Mouse (Mus musculus) cerebellum, adult 9-10 months (tissue): ENCODE data around the gene Siae.

Experiments
- DNase-seq: peaks from one replicate; pipeline ENCODE4 v3.0.0; 2022

The Siae gene

DNA sequence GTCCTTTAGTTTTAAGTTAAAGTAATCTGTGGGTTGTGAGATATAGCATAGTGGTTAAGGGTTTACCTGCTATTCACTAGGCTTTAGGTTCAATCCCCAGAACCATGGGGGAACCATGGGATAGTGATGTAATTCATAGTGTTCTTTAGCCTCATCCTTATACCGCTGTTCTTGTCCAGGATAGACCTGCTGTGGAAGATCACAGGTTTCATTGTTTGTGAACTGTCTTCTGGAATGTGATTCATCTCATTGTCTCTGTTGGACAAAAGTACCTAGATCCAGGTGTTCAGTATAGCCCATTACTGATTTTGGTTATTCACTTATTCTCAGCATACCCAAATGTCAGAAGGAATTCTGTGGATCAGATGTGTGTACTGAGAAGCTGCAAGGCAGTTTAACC, 71.8 kb downstream of the Siae start:
- no peak for DNase-seq

DNA sequence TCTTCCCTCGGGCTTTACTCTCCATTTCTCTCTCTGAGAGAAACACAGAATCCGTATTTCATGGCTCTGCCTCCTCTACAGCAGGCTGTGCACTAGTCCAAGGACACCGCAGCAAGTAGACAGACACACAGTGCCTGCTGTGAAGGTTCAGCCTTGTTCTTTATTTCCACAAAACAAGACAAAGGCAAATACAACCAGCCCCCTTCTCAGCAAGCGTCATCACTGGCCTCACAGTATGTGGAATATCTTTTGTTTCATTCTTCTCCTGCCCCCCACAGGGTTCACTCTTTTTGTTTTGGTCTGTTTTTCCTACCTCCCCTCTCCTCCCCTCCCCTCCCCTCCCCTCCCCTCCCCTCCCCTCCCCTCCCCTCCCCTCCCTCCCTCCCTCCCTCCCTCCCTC, 73.1 kb downstream of the Siae start:
- DNase-seq = no peak

DNA sequence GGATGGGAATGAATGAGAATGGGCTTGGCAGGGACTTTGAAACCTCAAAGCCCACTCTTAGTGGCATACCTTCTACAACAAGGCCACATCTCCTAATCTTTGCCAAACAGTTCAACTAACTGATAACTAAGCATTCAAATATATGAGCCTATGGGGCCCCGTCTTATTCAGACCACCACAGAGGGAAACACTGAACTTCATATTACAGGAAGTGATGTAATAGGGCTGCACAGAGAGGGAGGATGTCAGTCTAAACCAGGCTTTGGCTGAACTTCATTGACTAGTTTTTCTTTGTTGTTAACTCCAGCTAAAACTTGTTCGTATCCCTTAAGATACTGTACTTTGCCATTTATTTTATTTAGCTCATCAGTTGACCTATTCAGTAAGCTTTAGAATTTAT, 74.4 kb downstream of the Siae start:
- DNase-seq = no peak

DNA sequence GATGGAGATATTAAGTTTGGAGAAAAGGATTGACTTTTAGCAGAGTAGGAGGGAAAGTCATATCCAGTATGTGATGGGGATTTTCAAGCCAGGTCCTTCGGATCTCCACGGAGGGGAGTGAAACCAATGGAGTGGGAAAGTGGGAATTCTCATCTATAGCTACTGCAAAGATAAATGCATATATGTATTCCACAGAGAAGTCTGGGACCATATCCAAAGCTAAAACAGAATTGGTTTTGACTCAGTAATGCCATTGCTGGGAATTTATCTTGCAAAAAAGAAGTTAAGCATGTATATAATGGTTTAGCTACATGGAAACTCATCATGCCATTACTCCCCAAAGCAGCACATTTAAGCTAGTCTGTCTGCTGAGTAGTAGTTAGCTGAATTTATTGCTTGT, 76.8 kb downstream of the Siae start:
- DNase-seq = no peak

DNA sequence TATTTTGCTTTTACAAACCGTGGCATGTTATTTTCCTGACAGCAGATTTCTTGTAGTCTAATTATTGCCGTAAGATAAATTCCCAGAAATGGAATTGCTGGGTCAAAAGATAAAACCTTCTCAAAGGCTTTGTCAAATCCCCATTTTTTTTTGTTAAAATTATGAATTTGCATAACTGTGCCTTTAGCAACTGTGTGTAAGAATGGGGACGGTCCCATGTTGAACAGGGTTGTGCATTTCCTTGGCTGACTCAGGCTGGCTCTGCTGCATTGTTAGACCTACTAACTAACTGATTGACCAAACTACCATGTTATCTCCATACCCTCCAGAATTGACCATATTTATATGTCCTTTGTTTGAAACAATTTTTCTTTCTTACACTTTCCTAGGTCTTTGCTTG, 78.8 kb downstream of the Siae start:
- DNase-seq = no peak

DNA sequence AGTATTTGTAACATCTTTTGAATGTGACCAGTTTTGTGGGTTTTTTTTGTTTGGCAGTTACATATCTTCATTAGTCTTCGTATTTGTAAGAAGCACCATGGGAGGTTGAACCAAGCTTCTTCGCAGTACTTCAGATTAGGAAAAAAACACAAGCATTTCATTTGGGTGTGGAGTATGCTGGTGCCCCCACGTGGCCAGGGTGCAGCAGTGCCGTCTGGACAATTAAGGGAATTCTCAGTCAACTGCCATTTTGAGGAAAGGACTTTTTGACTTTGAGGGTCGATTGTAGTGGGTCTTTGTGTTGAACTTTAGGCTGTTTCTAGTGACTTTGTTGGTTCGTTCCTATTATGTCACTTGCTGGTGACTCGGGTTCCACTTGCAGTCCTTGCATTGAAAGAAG, 80.8 kb downstream of the Siae start:
- DNase-seq = peak; percentile 67

DNA sequence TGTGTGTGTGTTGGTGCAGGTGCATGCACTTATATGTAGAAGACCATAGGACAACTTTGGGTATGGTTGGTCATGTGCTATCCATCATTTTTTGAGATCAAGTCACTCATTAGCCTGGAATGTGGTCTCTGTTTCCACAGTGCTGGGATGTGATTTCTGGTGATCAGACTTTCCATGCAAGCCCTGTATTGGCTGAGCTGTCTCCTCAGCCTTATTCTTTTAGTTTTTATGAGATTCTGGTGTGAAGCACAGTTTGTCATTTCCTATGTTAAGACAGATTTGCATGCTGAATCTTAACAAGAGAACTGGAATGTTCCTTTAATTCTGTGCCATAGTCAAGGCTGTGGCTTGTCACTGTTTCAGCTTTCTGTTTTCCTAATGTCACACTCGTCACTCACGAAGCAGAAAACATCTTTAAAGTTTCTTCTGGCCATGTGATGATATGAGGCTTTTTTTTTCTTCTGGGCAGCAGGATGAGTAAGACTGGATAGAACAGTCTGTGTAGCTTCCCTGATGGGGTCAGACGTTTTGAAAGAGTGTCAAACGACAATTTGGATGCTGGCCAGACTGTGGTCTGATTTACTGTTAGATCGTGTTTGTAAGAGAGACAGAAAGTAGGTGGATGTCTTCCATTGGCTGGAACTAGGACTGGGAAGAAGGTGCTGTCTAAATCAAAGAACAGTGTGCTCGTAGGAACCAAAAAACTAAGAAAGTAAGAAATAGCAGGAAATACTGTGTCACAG, 81.5 kb downstream of the Siae start:
- DNase-seq = no peak

DNA sequence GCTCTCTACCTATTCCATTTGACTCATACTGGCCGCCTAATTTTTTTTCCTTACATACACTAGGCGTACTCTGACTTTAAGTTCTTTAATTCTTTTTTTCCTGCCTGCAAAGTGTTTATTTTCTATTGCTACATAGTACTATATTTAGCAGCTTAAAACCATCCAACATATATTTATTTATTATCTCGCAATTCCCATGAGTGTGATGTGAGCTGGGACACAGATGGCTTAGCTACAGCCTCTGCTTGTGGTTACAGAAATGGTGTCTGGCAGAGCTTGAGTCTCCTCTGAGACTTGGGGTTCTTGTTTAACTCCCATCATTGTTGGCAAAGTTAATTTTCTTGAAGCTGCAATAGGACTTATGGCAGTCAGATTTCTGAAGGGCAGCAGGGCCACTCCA, 83.2 kb downstream of the Siae start:
- DNase-seq = no peak

DNA sequence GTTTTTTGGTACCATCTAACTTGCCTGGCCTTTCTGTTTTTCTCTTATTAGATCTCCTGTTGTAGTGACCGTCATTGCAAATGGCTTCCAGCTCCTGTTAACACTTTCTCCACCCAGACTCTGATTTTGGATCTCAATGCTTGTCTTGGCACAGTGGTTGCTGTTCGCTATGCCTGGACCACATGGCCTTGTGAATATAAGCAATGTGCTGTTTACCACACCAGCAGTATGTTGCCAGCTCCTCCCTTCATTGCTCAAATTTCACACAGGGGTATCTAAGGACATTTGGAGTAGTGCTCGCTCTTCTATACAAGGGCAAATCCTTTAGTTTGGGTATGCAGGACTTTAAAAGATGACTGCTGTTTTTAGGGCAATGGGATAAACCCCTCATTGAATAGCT, 90.7 kb downstream of the Siae start:
- no peak for DNase-seq

DNA sequence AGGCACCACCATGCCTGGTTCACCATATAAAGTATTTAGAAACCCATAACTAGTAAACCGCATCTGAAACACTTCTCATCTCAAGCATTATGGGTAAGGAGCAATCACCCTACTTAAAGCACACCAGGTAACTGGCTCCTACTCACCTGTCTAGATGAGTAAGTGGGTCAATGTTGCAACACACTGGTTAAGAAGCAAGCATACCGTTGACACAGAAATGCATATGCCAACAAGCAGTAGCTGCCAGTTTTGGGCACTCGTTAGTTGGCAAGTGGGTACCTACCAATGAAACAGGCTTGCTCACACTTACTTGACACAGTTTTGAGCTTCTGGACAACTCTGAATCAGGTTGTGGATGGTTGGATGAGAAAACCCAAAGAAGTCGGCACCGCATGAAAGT, 95.1 kb downstream of the Siae start:
- no peak for DNase-seq

DNA sequence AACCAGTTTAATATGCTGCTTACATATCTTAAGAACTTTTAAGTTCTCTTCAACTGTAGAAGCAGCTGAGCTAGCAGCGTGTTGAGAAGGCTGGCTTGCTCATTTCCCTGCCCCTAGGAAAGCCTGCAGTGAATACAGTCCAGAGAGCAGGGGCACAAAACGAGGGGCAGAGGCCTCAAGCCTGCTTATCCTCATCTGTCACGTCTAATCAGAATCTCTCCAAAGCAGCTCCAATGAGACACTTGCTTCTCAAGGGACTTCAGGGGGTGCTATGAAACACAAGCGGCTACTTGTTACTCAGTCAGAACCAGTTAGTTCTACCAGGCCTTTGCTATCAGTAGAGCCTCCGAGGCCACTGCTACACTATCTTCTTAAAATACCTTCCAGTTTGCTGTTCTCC, 98.3 kb downstream of the Siae start:
- no peak for DNase-seq

DNA sequence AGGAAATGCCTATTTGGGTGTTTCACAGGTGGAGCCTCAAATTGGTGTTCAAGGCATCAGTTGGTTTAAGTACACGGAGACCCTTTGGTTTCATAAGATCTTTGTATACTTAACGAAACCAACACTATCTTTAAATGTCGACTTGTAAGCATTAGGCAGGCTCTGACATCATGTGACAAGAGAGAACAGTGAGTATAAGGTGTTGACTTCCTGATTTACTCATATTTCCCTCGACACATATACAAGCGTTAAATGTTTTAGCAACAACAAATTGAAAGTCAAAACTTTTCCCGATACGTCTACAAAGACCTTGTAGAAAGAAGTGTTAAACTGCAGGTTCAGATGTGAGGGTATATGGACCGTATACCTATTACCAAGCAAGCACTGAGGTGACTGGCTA, 100.5 kb downstream of the Siae start:
- no peak for DNase-seq

DNA sequence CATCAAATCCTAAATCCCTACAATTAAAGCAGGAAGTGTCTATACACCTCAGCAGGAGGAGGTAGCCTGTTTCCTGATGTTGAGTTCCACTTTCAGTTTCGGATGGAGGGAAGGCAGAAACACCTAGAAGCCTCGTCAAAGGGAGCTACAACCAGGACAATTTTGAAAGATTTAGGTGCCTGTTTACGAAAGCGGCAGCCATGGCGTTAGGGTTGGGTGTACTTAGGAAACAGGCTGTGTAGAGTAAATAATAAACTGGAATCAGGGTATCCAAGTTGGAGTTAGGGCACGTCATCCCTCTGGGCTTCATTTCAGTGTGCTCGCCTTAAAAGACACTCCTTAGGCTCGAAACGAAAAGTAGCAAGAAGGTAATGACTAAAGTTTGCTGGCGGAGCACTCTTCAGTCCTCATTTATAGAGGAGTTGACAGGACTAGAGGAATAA, 101.0 kb downstream of the Siae start:
- DNase-seq = no peak

DNA sequence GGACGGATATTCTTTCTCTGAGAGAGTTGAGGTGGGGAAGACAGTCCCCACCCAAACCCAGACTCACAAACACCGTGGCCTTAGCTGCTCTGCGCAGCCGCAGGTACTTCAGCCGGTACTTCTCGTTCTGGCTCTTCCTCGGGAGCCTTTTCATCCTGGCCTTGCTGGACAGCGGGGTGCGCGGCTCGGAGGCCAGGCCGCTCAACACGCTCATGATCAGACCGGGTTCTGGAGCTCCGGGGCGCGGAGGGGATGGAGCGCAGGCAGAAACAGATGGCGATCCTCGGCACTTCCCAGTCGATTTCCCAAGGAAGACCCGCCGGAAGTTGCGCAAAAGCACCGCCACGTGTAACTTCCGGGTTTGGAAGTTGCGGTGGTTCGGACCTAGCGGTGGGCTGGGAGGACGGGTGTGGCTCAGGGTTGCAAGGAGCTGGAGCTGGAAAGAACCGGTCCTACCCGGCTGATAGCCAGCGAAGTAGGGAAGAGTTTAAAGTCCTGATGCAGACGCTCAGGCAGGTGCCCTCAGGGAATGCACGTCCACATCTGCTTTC, 101.5 kb downstream of the Siae start, which contains the start of gene Tbrg1:
TSS of gene Tbrg1 (minus strand) at position 382 of the 551 bp plus-strand sequence.
- DNase-seq = peak; percentile 70

DNA sequence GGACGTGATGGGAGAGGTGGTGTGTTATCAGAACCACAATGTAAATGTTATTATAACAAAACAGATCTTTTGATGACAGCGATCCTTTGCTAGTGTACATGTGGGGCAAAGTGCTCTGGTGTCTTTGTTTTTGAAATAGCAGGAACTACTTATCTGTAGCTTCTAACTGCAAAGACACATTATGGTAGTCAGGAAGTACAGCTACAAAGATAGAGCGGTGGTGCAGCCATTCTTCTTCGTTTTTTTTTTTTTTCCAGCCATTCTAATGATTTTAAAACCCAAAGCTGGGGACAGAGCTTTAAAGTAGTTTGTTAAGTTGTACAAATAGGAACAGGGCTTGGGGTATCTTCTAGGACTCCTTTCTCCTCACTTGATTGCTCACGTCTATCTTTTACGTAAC, 103.9 kb downstream of the Siae start:
- DNase-seq = no peak

DNA sequence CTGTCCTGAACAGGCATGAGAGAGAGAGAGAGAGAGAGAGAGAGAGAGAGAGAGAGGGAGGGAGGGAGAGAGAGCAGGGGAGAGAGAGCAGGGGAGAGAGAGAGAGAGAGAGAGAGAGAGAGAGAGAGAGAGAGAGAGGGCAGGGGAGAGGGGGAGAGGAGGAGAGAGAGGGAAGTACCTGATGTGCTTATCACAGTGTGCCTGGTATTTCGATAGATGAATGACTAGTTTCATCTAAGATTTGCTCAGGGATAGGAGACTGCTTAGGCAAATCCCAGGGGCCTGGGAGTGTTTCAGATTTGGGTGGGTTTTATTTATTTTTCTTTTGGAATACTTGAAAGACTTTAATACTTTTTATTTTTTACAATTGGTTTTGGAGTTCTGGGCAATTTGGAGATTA, 107.7 kb downstream of the Siae start:
- no peak for DNase-seq

DNA sequence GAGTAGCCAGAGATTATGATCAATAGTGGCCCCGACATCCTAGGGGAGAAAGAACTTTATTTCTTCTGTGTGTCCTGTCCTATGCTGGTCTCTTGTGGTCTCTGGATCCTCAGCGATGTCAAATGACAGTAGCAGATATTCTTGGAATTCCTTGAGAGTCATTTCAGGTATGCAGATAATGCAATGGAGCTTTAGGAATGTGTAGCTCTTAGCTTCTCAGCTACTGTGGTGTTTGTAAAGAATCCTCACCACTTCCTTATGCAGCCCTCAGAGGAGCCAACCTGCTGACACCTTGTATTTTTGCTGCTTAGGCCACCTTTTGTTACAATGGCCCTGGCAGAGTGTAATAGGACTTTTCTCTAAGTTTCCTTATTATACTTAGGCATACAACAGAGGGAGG, 109.1 kb downstream of the Siae start:
- no peak for DNase-seq

DNA sequence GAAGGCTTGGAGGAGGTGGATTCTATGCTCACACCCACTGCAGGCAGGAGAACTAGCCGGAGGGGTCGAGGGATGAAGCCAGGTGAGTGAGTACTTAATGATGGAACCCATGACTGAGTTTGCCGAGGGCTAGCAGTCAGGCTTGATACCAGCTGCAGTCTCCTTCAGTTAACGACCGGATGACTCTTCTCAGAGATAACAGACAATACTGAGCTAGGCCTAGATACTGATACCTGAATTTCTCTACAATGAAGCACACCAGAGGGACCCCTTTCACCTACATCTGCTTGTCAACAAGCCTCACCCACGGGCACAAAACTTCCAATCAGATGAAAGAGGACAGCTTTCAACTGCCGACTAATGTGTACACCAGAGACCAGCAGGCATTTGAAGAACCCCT, 110.5 kb downstream of the Siae start:
- no peak for DNase-seq

DNA sequence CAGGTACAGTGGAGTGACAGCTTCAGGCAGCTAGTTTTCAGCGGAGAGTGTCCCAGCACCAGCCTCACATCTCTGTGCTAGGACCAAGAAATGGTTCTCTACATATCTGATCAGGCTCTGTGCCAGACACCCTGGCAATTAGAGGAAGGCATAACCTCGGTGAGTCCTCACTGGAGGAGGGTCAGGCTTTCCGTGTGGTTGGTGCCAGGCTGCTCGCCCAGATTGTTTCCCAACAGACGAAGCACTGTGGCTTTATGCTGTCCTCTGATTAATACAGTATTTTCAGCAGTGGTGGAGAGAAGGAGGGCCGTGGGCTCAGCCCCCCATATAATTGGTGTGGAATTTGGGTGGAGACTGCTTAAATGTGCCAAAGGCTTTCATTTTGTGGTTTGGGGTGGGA, 113.6 kb downstream of the Siae start, which contains the start of gene Panx3:
TSS of gene Panx3 (minus strand) at position 121 of the 400 bp plus-strand sequence.
- DNase-seq = no peak

DNA sequence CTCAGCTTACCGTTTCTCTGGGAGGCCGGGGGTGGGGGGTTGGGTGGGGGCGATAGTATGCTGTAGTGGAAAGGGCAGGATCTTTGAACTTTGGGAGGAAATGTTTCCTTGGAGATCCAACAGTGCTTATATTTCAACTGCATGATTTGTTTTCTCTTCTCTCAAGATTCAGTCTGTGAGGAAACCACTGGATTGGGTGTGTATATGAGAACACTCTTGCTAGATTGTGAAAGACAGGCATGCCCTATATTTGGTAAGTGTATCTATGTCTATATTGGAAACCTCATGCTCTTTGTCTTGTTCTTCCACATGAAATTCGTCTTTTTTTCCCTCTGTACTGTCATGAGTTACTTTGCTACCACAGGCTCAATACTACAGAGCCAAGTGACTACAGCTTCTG, 114.2 kb downstream of the Siae start:
- no peak for DNase-seq

DNA sequence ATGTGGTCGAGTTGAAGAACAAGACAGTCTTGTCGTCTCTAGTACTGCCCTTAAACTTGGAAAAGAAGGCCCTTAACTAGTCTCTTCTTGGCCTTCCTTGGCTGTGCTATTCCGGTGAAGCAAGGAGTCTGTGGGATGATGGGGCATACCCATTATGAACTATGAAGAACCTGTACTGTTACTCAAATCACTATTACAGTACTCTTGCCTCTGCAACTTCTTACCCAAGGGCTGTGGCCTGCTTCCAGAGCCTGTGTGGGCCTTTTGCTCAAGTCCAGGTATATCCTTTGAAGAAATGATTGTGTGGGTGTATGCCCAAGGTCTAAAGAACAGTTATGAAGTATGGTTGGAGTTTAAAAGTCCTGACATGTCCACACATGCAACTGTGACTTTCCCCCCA, 114.8 kb downstream of the Siae start:
- DNase-seq = no peak

DNA sequence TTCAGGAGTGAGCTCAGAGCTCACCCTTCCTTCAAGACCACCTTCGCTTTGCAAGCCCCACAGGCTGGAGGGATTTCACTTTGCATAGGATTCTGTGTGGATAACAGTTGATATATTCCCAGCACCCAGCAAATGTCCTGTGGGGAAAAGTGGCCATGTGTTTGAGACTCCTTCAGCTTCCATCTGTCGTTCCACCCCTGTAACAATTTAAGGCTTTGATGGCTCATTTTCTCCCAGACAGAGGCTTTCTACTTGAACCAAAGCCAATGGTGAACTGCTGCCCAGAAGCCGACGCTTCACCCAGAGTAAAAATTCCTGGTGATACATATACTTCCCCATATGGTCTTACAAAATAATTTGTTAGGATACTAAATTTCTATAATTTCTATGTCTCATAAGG, 119.8 kb downstream of the Siae start:
- no peak for DNase-seq

DNA sequence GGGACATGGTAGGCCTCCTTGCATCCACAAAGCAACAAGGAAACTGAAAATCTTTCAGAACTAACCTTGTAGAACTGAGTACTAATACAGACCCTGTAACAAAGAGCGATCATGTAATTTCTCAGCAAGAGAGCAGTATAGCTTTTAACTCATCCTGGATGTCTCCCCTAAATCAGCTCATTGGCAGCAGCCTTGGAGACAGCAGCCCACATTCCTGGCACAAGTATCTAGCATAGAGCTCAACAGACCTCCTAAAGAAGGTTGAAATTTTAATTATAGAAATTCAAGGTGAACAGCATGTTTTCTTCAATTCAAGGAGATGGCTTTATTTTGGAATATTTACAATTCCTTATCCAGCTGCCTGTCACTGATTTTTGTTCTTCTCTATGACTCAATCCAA, 125.6 kb downstream of the Siae start:
- no peak for DNase-seq

DNA sequence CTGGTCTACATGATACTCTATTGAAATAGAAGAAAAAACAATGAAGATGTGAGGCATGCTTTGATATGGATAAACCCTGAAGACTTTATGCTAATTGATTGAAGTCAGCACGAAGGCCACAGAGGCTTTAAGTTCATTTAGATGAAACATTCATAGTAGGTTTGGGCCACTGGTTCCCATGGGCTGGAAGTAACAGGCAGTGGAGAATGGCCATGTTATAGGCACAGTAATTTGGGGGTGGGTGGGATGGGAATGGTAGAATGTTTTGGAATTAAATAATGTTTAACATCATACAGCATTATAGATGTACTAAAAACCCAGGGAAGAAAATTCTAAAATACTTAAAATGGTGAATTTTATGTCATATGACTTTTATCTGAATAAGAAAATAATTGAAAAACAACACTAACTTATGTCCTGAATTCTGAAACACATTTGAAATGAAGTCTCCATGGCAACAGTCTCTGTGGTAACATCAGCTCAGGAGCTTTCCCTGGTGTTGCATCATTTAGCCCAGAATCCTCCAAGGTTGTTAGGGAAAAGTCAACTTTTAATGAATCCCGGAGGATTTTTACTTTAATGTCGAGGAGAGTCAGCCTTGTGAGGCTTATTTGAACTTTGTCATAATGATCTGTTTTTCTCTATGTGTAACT, 131.9 kb downstream of the Siae start:
- no peak for DNase-seq

DNA sequence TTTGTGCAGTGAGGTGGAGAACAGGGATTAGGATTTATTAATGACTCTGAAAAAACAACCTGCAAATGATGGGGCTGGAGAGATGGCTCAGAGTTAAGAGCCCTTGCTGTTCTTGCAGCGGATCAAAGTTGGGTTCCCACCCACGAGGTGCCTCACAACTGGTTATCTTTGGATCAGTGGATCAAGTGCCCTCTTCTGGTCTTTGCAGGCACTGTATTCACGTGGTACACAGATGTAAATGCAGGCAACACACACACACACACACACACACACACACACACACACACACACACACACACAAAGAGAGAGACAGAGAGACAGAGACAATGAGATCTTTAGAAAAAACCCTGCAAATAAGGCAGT, 132.4 kb downstream of the Siae start:
- DNase-seq = no peak
